Mouse (Mus musculus) kidney, adult 8-10 months (tissue): ENCODE measurements around the gene Ccser1.

Source experiments
- DNase-seq, 2 experiments: peaks; one replicate each; pipeline ENCODE4 v3.0.0; 2022

Gene Ccser1

DNA sequence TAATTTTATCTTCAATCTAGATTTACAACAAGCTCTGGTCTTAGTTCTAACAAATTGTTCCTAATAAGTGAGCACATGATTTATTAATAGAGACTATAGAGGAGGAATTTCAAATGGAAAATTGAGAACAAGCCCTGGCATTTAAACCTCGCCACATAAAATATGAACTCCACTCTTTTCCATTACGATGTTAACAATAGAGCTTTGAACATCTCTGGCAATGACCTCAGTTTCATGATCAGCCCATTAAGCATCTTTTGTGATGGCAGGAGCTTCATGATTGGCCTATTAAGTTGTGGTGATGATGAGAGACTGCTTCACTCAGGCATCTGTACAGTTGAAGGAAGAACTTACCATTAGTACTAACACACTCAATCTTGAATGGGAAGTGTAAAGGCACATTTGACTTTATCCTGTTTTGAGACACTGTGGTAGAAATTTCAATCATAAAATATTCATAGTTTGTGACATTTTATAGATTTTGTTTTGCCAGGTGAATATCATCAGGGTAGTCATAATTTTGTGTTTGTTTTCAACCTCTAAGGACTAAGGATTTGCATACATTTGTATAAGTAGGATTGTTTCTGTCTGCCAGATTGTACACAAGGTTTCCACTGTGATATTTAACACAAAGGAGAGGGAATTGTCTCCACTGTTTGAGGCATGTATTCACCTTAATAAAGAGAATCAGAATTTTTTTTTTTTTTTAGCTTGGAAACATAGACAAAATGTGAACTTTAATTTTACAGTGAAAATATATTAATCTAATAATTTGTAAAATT, 291.4 kb downstream of the Ccser1 start:
- DNase-seq, result no peak

DNA sequence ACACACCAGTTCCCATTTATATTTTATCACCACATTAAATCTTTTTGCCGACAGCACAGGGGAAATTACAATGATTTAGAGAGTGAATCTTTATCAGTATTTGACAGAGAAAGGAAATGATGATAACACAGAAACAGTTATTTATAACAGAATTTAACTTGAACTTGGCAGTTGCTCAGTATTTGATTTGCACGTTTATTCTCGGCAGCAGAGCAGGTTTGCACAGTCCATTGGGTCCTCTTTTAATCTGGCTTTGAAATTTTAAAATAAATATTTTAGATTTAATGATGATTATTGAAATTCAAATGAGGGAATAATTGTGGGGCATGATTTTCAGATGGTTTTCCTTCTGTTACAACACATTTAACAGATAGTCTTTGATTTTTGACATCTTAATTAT, 305.2 kb downstream of the Ccser1 start:
- no peak for DNase-seq

DNA sequence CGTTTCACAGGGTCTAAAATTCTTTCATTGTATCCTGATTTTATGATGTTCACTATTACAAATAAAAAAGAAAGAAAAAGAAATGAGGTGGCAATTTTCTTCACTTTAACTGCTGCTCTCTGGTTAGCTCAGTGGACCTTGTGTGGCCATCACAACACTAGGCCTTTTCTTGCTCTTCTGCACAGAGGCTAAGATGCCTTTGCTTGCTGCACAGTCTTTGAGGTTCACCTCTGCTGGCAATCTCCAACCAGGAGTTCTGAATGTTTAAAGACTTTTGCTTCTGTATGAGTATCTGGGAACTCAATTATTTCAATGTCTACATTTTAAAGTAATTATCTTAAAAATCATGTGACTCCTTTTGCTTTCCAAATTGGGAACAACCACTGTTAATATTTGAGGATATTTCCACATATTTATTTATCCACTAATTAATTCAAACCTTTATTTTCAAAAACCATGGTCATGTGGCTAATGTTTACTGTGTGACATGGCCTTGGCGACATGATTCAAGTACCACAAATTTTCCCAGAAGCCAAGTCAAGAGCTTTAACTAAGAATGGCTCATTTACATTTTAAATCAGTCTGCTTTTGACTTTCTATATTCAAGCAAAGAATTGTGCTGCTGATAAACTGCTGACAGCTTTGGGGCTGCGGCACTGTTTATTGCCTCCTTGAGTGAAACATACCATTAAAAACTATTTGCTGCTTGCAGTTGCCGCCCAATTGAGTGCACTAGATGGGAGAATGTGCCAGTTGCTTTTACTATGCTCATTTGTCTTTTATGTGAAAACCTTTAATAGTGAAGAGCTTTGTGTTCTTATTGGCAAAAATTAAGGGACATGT, 312.1 kb downstream of the Ccser1 start:
- DNase-seq, result peak in 1 of 2 experiments; percentile 1

DNA sequence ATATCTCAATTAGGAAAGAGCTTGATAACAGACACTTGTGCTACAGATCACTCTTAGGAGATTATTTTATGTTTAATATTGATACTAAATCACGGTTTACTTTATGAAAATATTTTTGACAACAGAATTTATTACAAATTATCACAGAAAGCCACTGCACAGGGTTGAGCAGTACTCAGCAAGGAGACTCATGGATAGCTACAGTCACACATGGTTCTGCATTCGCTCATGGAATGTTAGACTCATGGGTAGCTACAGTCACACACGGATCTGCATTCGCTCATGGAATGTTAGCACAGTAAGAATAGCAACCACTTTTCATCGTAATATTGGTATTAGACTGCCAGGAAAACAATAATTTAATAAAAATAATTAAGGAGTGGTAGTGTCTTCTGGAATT, 313.3 kb downstream of the Ccser1 start:
- no peak for DNase-seq

DNA sequence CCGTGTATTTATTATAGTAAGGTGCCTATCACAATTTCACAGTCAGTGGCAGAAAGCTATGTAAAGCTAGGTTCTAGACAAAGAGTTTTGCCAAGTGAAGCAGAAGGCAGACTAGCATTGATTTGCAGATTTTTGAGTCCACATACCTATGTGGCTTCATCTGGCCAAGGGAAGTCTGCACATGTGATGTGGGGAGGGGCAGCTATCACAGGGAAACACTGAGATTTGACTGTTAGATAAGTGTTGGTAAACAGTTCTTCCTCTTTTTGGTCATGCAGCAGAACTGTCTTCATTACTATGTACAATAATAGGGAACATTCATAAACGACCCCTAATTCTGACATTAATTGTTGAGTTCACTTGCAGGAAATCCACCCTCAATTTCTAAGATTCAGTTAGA, 335.2 kb downstream of the Ccser1 start:
- DNase-seq, result no peak

DNA sequence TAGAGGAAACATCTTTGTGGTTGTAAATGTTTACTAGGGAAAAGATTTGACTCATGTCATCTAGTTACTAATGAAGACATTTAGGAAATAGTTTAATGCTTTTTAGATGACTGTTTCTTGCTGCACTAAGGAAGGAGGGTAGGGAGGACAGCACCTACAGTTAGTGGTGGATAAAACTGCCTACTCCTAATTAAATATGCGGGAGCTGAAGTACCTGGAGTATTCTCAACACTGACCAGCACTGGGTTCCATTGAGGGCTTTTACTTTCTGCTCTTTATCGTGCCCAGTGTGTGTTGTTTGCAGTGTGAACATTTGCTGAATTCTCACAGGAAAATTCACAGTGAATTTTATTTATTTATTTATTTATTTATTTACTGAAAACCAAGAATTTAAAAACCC, 341.5 kb downstream of the Ccser1 start:
- DNase-seq, result no peak

DNA sequence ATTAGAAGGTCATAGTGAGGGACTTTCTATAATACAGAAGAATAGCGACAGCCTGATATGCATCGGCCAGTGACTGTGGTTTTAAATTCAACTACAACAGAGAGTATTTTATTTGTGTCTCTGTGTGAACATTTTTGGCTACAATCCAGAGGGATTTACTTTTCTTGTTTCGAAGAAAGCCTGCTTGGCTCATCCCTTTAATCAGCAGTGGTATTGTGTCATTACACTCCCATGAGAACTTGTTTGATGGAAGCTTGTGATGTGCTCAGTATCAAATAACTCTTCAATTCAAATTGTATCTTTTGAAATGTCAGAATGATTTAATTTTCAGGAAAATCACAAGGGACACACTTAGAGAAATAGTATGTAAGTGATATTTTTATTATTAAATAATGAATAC, 342.0 kb downstream of the Ccser1 start:
- DNase-seq, result no peak

DNA sequence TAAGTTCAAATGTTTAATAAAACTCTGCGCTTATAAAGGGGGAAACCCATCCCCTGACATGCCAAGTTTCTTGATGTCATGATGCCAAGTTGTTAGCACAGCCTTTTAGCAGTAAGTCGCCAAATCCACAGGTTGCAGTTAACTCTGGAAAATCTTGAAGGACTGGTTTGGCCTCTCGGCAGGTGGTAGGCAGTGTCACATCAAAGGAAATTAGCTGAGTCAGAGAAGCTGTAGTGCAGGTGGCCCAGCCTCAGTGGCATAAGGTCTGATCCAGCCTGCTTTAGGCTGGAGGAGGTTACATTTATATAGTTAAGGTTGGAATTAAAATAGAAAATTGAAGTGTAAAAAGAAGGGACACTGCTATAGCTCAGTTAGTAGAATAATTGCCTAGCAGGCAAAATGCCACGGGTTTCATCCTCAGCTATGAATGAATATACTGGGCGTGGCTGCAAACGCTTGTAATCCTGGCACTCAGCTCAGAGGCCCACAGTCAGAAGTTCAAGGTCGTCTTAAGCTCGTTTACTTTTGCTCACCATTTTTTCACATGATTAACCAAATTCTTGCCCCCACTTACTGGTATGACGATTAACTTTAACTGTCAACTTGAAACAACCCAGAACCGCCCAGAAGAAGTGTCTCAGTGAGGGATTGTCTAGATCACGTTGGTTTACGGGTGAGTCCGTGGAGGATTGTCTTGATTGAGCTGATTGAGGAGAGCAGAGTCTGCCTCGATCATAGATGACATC, 343.8 kb downstream of the Ccser1 start:
- DNase-seq, result peak in 1 of 2 experiments; percentile 8

DNA sequence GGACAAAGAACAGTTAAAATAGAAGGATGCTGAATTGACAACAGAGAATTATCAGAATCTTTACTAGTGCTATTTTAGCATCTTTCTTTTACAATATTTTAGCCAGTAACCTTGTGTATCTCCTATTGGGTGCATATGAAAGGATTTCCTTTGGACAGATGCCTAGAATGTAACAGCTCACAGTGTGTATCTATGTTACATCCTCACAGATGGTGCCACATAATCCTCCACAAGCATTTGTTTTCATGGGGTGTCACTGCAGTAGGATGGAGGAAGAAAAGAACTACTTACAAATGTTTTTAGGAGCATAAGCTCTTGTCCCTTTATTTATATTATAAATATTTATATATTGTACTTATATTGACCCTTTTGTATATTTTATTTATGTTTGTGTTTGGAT, 360.6 kb downstream of the Ccser1 start:
- no peak for DNase-seq

DNA sequence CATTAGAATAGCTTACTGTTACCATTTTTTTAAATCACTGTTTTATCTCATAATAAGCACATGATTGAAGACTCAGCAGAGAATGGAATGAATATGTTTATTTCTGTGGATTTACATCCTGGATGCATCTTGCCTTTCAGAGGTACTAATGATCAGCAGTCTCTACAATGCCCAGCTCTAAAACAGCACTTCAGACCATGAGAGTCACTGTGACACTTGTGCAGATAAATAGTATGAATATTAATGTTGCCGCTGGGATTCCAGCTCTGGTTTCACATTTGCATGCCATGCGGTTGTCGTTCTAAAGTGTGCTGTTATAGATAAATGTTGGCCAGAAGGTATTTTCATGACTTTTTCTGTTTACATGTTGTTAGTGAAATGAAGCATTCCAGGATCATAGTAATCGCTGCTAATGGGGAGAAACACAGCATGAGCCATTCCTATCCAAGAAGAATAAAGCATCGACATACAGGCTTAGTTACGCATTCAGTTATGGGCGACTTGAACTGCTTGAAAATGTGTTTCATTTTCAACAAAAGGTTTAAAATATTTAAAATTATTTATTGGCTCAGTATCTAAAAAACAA, 363.4 kb downstream of the Ccser1 start:
- DNase-seq, result no peak

DNA sequence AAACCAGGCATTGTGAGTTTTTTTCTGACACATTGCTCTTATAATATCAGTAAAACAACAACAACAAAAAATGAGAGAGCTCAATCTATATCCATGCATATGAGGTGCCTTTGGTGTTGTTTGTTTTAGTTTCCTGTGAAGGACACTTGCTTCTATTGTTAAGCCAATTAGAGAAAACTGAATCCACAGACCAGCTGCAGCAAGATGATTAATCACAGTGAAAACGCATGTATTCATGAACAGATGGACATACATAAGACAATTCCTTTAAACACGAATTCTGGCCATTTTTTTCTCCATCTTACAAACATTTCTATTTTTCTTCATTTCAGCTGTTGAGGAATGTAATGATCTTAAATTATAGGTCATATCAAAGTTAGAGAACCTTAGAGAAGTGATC, 387.4 kb downstream of the Ccser1 start:
- no peak for DNase-seq

DNA sequence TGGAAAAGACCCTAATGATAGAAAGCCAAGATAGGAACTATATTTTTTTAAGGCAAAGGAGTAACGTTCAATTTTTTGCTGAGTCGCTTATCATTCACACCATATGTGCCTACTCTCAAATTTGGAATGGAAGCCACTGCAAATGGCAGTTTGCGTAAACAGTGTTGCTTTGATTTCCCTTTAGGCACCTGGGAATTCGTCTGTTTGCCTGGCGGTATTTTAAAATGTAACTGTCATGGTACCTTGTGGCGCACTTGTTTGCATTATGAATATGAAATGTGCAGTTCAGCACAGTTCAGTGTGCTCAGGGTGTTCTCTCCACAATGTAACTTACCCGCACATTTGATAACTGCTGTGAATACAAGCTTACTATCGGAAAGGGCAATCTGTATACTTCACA, 387.8 kb downstream of the Ccser1 start:
- DNase-seq, result no peak

DNA sequence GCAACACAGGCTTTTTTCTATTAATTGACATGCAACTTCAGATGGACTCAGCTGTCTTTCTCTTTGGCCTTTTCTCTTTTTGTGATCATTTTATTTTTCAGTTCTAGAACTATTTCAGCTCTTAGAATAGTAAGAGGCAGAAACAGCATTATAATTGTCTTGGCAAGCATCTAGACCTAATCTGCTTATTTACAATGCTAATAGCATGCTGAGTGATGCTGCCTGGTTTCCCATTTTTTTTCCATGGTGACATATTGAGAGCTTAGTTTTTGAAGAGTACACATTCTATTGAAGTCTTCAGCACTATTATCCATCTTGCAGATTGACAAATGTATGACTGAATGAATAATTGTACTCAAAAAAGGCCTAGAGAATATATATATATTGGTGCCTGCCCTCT, 401.6 kb downstream of the Ccser1 start:
- no peak for DNase-seq

DNA sequence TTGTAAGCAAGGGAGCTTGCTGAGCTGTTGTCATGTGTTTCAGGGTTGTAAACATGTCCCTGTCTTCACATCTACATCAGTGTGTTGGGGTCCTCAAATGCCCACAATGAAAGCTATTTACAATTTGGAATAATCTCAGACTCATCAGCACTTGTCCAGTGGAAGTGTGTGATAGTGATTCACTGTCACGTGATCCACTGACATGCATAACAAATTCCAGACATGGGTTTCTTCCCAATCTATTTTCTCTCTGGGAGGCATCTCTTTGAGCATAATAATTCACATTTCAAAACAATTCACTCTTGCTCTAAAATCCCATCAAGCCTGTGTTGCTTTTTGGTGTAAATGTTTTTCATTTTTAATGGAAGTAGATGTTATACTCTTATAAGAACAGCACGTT, 408.9 kb downstream of the Ccser1 start:
- DNase-seq, result no peak

DNA sequence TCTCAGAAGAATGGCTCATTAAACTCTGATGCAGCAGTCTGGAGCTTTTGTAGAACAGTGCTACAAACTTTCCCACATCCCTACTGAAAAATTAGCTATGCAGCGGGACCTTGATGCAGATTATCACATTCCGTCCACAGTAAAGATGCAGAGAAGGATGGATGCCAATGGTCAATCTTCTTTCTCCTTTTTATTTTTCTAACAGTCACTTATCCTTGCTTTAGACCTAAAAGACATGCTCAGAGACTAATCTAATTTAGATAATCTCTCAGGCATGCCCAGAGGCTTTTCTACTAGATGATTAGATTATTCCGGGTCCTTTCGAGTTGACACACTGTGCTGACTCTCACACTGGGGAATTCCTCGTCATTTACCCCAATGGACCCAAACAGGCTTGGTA, 421.8 kb downstream of the Ccser1 start:
- no peak for DNase-seq

DNA sequence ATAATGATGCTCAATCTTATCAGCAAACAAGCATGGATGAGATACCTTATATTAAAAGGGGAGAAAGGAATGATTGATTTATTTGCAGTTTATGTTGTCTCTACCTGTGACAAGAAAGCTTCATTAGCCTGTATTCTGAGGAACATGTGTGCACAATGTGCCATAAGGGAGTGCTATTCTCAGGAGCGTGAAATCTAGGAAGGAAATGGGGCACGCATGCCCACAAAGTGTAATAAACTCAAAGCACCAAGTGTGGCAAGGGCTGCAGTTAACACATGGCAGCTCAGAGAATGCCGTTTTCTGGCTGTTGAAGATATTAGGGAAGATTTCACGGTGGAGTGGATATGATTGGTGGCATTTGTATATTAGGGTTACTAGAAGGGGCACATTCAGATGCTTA, 434.8 kb downstream of the Ccser1 start:
- DNase-seq, result no peak

DNA sequence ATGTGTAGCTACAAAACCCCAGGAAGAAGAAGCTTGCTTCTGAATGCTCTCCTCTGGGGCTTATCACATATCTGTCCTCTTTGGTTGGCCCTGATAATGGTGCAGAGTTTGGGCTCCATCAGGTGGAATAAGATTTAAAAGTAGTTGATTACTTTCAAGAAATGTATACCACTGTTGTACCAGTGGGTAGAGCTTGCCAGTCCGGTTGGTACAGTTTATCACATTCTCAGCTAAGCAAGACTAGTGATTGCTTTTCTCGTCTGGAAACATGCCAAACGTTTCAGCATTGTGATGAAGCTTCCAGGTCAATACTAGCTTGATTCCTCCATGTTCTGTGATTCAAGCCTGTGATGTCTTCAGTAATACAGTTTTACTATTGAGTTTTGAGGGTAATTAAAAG, 441.6 kb downstream of the Ccser1 start:
- no peak for DNase-seq

DNA sequence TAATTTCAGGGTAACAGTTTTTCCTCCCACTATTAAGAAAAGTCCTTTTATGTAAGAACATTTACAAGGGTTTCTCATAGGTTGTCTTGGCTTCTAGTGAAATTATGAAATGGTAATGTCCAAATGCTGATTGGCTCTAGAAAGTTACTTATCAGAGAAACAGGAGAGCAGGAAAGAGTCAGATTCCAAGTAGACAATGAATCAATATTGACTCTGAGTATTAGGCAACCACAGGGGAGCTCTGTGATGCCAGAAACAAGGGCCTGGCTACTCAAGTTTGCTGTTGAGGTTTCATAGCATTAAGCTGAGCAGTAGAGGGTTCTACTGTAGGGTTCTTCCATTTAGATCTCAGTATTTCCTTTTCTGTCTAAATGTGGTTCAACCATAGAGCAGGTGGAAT, 481.3 kb downstream of the Ccser1 start:
- DNase-seq, result no peak

DNA sequence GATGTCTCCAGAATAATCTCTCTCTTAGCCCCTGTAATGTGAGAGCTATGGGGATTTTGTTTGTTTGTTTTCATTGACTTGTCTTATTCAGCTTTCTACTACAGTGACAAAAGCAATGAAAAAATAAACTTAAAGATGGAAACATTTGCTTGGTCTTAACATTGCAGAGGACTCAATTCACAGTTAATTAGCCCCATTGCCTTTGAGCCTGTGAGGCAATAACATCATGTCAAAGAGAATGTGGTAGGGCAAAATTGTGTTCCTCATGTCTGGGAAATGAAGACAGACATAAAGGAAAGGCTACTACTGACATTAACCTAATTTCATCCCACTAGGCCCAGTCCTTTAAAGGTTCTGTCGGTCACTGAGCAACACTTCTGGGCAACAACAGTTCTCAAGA, 484.4 kb downstream of the Ccser1 start:
- no peak for DNase-seq

DNA sequence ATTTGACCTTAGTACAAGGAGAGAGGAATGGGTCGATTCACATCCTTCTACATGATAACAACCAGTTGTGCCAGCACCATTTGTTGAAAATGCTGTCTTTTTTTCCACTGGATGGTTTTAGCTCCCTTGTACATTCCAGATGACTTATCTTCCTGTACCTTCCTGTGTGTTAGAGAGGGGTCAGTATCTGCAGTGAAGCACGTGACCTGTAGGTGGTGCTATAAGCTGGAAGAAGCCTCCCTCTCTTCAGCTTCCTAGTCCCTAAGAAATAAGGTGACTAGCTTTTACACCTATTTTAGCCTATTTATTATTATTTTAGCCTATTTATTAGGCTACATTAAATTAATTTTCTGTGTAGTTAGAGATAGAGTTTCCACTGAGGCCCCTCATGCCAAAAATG, 506.9 kb downstream of the Ccser1 start:
- DNase-seq, result peak in 1 of 2 experiments; percentile 32

DNA sequence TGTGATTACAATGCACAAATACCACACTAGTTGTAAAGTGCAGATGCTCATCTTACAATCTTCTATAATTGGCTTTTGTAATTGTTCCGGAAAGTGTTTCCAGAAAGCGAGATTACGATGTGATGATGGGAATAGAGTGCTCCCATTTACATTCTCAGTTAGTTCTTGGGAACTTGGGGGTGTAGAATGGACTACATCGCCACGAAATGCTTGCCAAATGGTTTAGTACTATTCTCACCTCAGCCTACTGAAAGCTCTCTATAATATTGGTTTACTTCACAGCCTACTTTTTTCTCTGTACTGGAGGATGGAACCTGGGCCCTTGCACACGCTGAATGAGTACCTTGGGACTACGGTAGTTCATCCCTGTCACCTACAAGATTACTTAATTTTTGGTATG, 522.9 kb downstream of the Ccser1 start:
- DNase-seq, result no peak

DNA sequence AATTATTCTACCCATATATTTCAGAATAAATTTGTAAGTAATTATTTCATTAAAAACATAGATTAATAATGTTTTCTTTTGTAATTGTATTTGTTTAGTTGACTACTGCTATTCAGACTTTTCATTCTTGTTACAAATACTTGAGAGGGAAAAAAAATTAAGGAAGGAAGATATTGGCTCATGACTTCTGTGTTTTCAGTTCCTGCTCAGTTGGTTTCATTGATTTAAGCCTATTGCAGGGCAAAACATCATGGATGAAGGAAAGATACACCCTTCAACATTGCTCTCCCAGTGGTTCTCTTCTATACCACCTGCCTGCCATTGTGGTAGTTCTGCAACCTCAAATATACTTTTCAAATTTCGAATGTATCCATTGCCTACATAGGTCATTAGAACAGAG, 541.1 kb downstream of the Ccser1 start:
- no peak for DNase-seq

DNA sequence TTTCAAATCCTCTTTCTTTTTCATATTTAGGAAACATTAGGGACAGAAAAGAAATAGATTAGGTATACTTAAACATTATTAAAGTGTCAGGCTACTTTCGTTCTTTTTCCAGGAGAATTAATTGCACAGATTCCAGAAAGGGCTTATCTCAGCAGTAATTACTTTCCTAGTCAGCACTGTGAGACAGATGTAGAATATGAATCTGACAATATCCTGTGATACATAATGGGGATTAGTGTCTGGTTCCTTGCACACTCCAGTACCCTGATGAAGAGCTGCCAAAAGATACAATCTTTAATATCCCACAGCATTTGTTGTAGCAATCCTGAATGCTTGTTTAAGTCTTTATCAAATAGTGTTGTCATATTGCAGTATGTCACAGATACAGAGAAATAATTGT, 548.9 kb downstream of the Ccser1 start:
- DNase-seq, result no peak
